In genomic region chr12:14927580-14927979, GRCm38 (mm10) we compare ENCODE assay signal across 25 mouse cellular contexts.
DNase-seq lines count a peak whose midpoint lies in the region; ATAC-seq and TF ChIP-seq lines count a peak whose summit lies in the region.
"Had no signal": no experiment of that assay in that cellular context is flagged by ENCODE, and none has a peak within 500 bp of the region (broad histone marks: within the 10 kb centered on the region; RNA-seq: fewer than 3 reads in every experiment).

No protein-coding gene starts in this region.

- no peak for TF ChIP-seq POLR2A in brain, embryonic 14.5 days (IDR thresholded peaks at IDR 0.05; ENCODE audit: borderline replicate concordance, extremely low read depth, insufficient read depth, insufficient read length, poor library complexity, severe bottlenecking)

- no peaks in the 10 kb centered on the region for H3K9me3 ChIP-seq in neural tube, embryonic 11.5 days (ENCODE audit: control insufficient read depth, low read length)
- H3K9me3 ChIP-seq in forebrain, embryonic 16.5 days (ENCODE audit: control insufficient read depth, low read length): no peaks in the 10 kb centered on the region
- no peaks in the 10 kb centered on the region for H3K9me3 ChIP-seq in neural tube, embryonic 14.5 days (ENCODE audit: control insufficient read depth, low read length)
- H3K9me3 ChIP-seq: embryonic facial prominence, embryonic 13.5 days; heart, embryonic 10.5 days; hindbrain, embryonic 10.5 days; liver, embryonic 13.5 days had no signal

- no peaks in the 10 kb centered on the region for H3K27me3 ChIP-seq in neural tube, embryonic 11.5 days (ENCODE audit: control insufficient read depth, insufficient read depth, low read length)
- no peaks in the 10 kb centered on the region for H3K27me3 ChIP-seq in forebrain, embryonic 16.5 days (replicated peaks; ENCODE audit: control insufficient read depth, insufficient read depth, low read length)
- H3K27me3 ChIP-seq in neural tube, embryonic 14.5 days (ENCODE audit: control insufficient read depth, insufficient read depth, low read length): no peaks in the 10 kb centered on the region
- H3K27me3 ChIP-seq: embryonic facial prominence, embryonic 13.5 days; liver, embryonic 13.5 days had no signal

- intact Hi-C loops in heart, postnatal 10 days (cut with DNase I): no loop called here

- no peak overlapping the region for H3K4me3 ChIP-seq in neural tube, embryonic 11.5 days (ENCODE audit: low read depth, low read length)
- H3K4me3 ChIP-seq in forebrain, embryonic 16.5 days (replicated peaks; ENCODE audit: low read length): no peak overlapping the region
- H3K4me3 ChIP-seq in neural tube, embryonic 14.5 days (ENCODE audit: low read depth, low read length): no peak overlapping the region
- H3K4me3 ChIP-seq: embryonic facial prominence, embryonic 13.5 days; erythroblast, embryonic 14.5 days; gastrocnemius, adult 2 months; heart, embryonic 10.5 days; hindbrain, embryonic 10.5 days; liver, embryonic 13.5 days had no signal

- no peak for DNase-seq in neural tube, embryonic 11.5 days (ENCODE audit: low spot score)
- no peak for DNase-seq in neural tube, embryonic 10.5 days (ENCODE audit: extremely low spot score, low spot score)
- peak; percentile 80 for DNase-seq in brain, embryonic 14.5 days (ENCODE audit: low read depth)
- DNase-seq in kidney, postnatal 10 days: no peak
- DNase-seq in heart, postnatal 10 days: no peak
- DNase-seq: cerebellum, adult 2 months; cerebellum, postnatal 25 days; embryo, embryonic 11 days; gastrocnemius, adult 2 months; kidney, postnatal 36 days; layer of hippocampus, postnatal 36 days; liver, embryonic 13.5 days; lung, adult 2 months; lung, postnatal 14 days; right cerebral cortex, postnatal 14 days; thymus, adult 2 months; thymus, postnatal 4 days had no signal

- H3K36me3 ChIP-seq in neural tube, embryonic 11.5 days (ENCODE audit: control insufficient read depth, insufficient read depth, low read length): no peaks in the 10 kb centered on the region
- H3K36me3 ChIP-seq in forebrain, embryonic 16.5 days (ENCODE audit: control insufficient read depth, insufficient read depth): no peaks in the 10 kb centered on the region
- H3K36me3 ChIP-seq in neural tube, embryonic 14.5 days (ENCODE audit: control insufficient read depth, insufficient read depth, low read length): no peaks in the 10 kb centered on the region
- H3K36me3 ChIP-seq: embryonic facial prominence, embryonic 13.5 days; heart, embryonic 10.5 days; hindbrain, embryonic 10.5 days; liver, embryonic 13.5 days had no signal

- 53% methylated on average over 1 of the region's 1 CpGs for WGBS in neural tube, embryonic 11.5 days
- WGBS in forebrain, embryonic 16.5 days: 11% methylated on average over 1 of the region's 1 CpGs
- WGBS in neural tube, embryonic 14.5 days: 26% methylated on average over 1 of the region's 1 CpGs

- no peak overlapping the region for H3K9ac ChIP-seq in neural tube, embryonic 11.5 days (ENCODE audit: low read length)
- no peak overlapping the region for H3K9ac ChIP-seq in forebrain, embryonic 16.5 days (replicated peaks; ENCODE audit: low read depth, low read length)
- no peak overlapping the region for H3K9ac ChIP-seq in neural tube, embryonic 14.5 days (replicated peaks; ENCODE audit: low read depth, low read length)
- H3K9ac ChIP-seq: embryonic facial prominence, embryonic 13.5 days; liver, embryonic 13.5 days had no signal

- TF ChIP-seq CTCF in brain, embryonic 14.5 days (IDR thresholded peaks at IDR 0.05; ENCODE audit: borderline replicate concordance, extremely low read depth, insufficient read depth, insufficient read length): no peak

- H3K4me1 ChIP-seq in neural tube, embryonic 11.5 days (ENCODE audit: control insufficient read depth, insufficient read depth, low read length): no peaks in the 10 kb centered on the region
- H3K4me1 ChIP-seq in forebrain, embryonic 16.5 days (replicated peaks; ENCODE audit: control insufficient read depth, insufficient read depth, low read length): 0 out of 2 replicates have a peak, but pooled peaks cover 2% of the 10 kb centered on the region
- no peaks in the 10 kb centered on the region for H3K4me1 ChIP-seq in neural tube, embryonic 14.5 days (ENCODE audit: control insufficient read depth, insufficient read depth, low read length)
- H3K4me1 ChIP-seq: embryonic facial prominence, embryonic 13.5 days; heart, embryonic 10.5 days; liver, embryonic 13.5 days had no signal

- H3K27ac ChIP-seq in neural tube, embryonic 11.5 days (ENCODE audit: low read depth, low read length): no peak overlapping the region
- 0 out of 2 replicates have a peak overlapping the region, but pooled peaks have one; percentile 28 for H3K27ac ChIP-seq in forebrain, embryonic 16.5 days (ENCODE audit: low read length)
- H3K27ac ChIP-seq in neural tube, embryonic 14.5 days (ENCODE audit: low read depth, low read length): no peak overlapping the region
- H3K27ac ChIP-seq: embryonic facial prominence, embryonic 13.5 days; gastrocnemius, adult 2 months; heart, embryonic 10.5 days; hindbrain, embryonic 10.5 days; liver, embryonic 13.5 days; stomach, postnatal 0 days had no signal

- H3K4me2 ChIP-seq in neural tube, embryonic 11.5 days (ENCODE audit: low read depth): no peak overlapping the region
- H3K4me2 ChIP-seq in forebrain, embryonic 16.5 days (ENCODE audit: low read length): no peak overlapping the region
- H3K4me2 ChIP-seq in neural tube, embryonic 14.5 days (ENCODE audit: low read depth, low read length): no peak overlapping the region
- H3K4me2 ChIP-seq: embryonic facial prominence, embryonic 13.5 days; liver, embryonic 13.5 days had no signal

- peak; percentile 56; the same call in 1 of the 2 replicates for ATAC-seq in neural tube, embryonic 11.5 days (ENCODE audit: insufficient read depth, low FRiP score, low TSS enrichment)
- peak; percentile 74 for ATAC-seq in forebrain, embryonic 16.5 days
- ATAC-seq in neural tube, embryonic 14.5 days (ENCODE audit: low read depth): peak; percentile 24; the same call in 1 of the 2 replicates
- ATAC-seq: intestine, postnatal 0 days had no signal

Comparison
In these comparisons a context has a peak if more than half of its experiments do, and no peak if none do; other contexts are left out.
1. ATAC-seq: peak in every context shown above with its lines; median percentile 74 in forebrain, embryonic 16.5 days; 56 in neural tube, embryonic 11.5 days; 24 in neural tube, embryonic 14.5 days.